Mouse (Mus musculus): ENCODE measurements around the gene Gm49391. TPM values are rescaled to one million over a fixed set of nuclear protein-coding genes. Genes with fewer than 3 reads are reported as not detected.

The Gm49391 gene
- 4.6 and 5.1 TPM in 2 replicates for polyA plus RNA-seq (2012; rRNA removed; ENCODE audit: low replicate concordance)

DNA sequence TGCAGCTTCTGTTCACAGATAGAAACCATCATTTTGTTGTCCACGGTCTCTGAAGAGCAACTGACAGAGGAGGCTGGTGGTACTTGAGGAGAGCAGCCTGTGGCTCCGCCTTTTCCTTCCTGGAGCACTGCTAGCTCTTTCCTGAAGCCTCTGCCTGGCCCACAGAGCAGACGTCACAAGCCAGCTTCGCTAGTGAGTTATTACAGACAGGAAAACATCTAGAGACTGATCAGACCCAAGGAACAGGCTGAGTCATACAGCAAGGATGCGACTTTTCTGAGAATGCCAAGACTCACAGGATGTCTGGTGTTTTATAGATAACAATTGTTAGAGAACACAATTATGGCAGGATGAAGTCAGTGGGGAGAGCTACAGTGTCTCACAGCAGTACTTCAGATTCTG lies at the start of gene Gm49391, which contains the start of gene Ctla2a:
Gene Gm49391, minus strand, starts transcription at position 72 of the 402 bp plus-strand sequence.
Gene Ctla2a, minus strand, starts transcription at position 126 of the 402 bp plus-strand sequence.

DNA sequence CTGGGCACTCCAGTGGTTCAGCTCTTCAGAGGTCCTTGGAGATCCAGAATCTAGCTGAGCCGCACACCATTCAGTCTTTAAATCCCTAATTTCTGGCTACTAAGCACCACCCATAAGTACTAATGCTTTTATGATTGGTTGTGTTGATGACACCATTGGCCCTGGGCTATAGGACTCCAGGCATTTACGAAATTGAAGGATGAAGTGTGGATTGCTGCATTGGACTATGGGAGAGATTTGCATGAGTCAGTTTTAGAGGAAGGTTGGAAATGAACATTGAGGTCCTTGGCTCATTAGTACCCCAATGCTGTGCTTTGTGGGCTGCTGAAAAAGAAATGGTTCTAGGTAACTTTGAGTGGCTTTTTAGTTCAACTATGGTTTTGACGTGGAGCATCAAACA lies 5.5 kb upstream of the Gm49391 start, which contains the start of gene Tpbpa:
Gene Tpbpa, minus strand, starts transcription at position 101 of the 400 bp plus-strand sequence.

DNA sequence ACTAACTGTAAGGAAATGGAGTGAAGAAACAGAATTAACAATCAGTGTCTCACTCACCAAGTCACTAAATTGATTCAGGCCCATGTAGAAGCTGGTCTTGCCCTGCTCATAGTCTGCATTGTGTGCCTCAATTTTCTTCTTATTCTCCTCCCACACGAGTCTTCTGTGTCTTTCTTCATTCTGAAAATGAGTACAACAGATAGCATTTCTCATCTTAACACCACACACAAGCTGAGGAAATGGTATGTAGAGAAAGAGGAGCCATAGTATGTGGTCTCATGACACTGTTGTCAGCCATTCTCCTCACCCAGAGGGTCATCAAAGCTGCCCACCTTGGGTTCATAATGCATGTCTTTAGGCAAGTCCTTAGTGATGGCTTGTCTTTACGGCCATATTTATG lies 881 bp downstream of the Gm49391 start, which contains the start of gene Gm49393:
Gene Gm49393, minus strand, starts transcription at position 101 of the 400 bp plus-strand sequence.

DNA sequence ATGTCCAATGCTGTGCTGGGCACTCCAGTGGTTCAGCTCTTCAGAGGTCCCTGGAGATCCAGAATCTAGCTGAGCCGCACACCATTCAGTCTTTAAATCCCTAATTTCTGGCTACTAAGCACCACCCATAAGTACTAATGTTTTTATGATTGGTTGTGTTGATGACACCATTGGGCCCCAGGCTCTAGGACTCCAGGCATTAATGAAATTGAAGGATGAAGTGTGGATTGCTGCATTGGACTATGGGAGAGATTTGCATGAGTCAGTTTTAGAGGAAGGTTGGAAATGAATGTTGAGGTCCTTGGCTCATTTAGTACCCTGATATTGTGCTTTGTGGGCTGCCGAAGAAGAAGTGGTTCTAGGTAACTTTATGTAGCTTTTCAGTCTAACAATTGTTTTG lies 31.6 kb downstream of the Gm49391 start, which contains the start of gene Tpbpb:
Gene Tpbpb, minus strand, starts transcription at position 101 of the 400 bp plus-strand sequence.

DNA sequence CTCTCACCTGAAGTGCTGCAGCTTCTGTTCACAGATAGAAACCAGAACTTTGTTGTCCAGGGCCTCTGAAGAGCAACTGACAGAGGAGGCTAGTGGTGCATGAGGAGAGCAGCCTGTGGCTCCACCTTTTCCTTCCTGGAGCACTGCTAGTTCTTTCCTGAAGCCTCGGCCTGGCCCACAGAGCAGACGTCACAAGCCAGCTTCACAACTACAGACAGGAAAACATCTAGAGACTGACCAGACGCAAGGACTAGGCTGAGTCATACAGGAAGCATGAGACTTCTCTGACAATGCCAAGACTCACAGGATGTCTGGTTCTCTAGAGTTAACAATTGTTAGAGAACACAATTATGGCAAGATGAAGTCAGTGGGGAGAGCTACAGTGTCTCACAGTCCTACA lies 39.0 kb downstream of the Gm49391 start, which contains the start of gene Ctla2b:
Gene Ctla2b, minus strand, starts transcription at position 120 of the 400 bp plus-strand sequence.

DNA sequence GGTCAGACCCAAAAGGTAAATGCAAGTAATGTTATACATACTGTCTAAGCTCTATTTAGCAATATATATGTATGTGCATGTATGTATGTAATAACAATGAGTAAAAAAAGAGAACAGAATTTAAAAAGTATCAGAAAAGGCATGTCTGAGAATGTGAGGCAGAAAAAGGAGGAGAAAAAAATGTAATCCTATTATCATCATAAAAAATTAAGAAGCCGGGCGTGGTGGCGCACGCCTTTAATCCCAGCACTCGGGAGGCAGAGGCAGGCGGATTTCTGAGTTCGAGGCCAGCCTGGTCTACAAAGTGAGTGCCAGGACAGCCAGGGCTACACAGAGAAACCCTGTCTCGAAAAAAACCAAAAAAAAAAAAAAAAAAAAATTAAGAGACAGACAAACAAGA lies 39.6 kb downstream of the Gm49391 start, which contains the start of gene Gm49392:
Gene Gm49392, minus strand, starts transcription at position 101 of the 400 bp plus-strand sequence.

GRCm38 (mm10) chr13:60864281-60864680 lies 72.1 kb downstream of the Gm49391 start, which contains the start of gene 4930486L24Rik:
4930486L24Rik (minus strand) TSS chr13:60864475.

Other genes starting within 250 kb of the Gm49391 start
- not detected in 2 replicates for gene BC051665, start 150.2 kb downstream of the Gm49391 start, polyA plus RNA-seq (2012; rRNA removed; ENCODE audit: low replicate concordance)
- not detected in 2 replicates for gene Ctsll3, start 133.7 kb downstream of the Gm49391 start, polyA plus RNA-seq (2012; rRNA removed; ENCODE audit: low replicate concordance)
- gene 4930486L24Rik, start 72.1 kb downstream of the Gm49391 start, polyA plus RNA-seq (2012; rRNA removed; ENCODE audit: low replicate concordance), result 0.19 and 0.85 TPM in 2 replicates
- 0.36 and 1.8 TPM in 2 replicates for gene Gm49392, start 39.7 kb downstream of the Gm49391 start, polyA plus RNA-seq (2012; rRNA removed; ENCODE audit: low replicate concordance)
- 4.0 and 8.2 TPM in 2 replicates for gene Ctla2b, start 39.1 kb downstream of the Gm49391 start, polyA plus RNA-seq (2012; rRNA removed; ENCODE audit: low replicate concordance)
- gene Tpbpb, start 31.7 kb downstream of the Gm49391 start, polyA plus RNA-seq (2012; rRNA removed; ENCODE audit: low replicate concordance), result not detected in 2 replicates
- not detected in 2 replicates for gene Gm49393, start 981 bp downstream of the Gm49391 start, polyA plus RNA-seq (2012; rRNA removed; ENCODE audit: low replicate concordance)
- 25.2 and 37.4 TPM in 2 replicates for gene Ctla2a, start 54 bp upstream of the Gm49391 start, polyA plus RNA-seq (2012; rRNA removed; ENCODE audit: low replicate concordance)
- gene Tpbpa, start 5.4 kb upstream of the Gm49391 start, polyA plus RNA-seq (2012; rRNA removed; ENCODE audit: low replicate concordance), result not detected in 2 replicates
- not detected in 2 replicates for gene Ctsj, start 69.4 kb upstream of the Gm49391 start, polyA plus RNA-seq (2012; rRNA removed; ENCODE audit: low replicate concordance)
- gene Ctsq, start 104.1 kb upstream of the Gm49391 start, polyA plus RNA-seq (2012; rRNA removed; ENCODE audit: low replicate concordance), result not detected in 2 replicates
- not detected in 2 replicates for gene Ctsr, start 227.7 kb upstream of the Gm49391 start, polyA plus RNA-seq (2012; rRNA removed; ENCODE audit: low replicate concordance)